Mouse (Mus musculus) hindbrain, embryonic 15.5 days (tissue): ENCODE data around the gene Mus81. TPM values are rescaled to one million over a fixed set of nuclear protein-coding genes. Genes with fewer than 3 reads are reported as not detected.

Experiments used
- ATAC-seq: fragments of 200-750 bp; cut with Nextera tagmentation; 2 replicates; pipeline ENCODE4 v1.8.0; 2017; ENCODE audit warnings: low read depth, moderate number of reproducible peaks, moderate TSS enrichment; ENCODE audit not compliant: low FRiP score
- H3K27ac ChIP-seq: fragments of 300-500 bp; sonication (generic); replicated peaks from 2 replicates; pipeline ENCODE4 v1.5.1; 2015; ENCODE audit warnings: mild to moderate bottlenecking, inconsistent platforms
- H3K27me3 ChIP-seq: fragments of 300-500 bp; sonication (generic); 2 replicates; pipeline ENCODE4 v1.6.1; 2015; ENCODE audit warnings: control low read depth, inconsistent platforms
- H3K36me3 ChIP-seq: fragments of 300-500 bp; sonication (generic); 2 replicates; pipeline ENCODE4 v1.6.1; 2015; ENCODE audit warnings: control low read depth, inconsistent platforms
- H3K4me1 ChIP-seq: fragments of 300-500 bp; sonication (generic); replicated peaks from 2 replicates; pipeline ENCODE4 v1.6.1; 2015; ENCODE audit warnings: control low read depth, inconsistent platforms
- H3K4me2 ChIP-seq: fragments of 300-500 bp; sonication (generic); 2 replicates; pipeline ENCODE4 v1.6.1; 2015; ENCODE audit warnings: moderate library complexity, mild to moderate bottlenecking, inconsistent platforms
- H3K4me3 ChIP-seq: fragments of 300-500 bp; sonication (generic); 2 replicates; pipeline ENCODE4 v1.5.1; 2015; ENCODE audit warnings: mild to moderate bottlenecking, inconsistent platforms
- H3K9ac ChIP-seq: fragments of 300-500 bp; sonication (generic); 2 replicates; pipeline ENCODE4 v1.6.1; 2015; ENCODE audit warnings: inconsistent platforms
- H3K9me3 ChIP-seq: fragments of 300-500 bp; sonication (generic); 2 replicates; pipeline ENCODE4 v1.6.1; 2016; ENCODE audit warnings: control low read depth, inconsistent platforms
- WGBS: fragments of 180-500 bp; shearing (Covaris S2); methylation state at CpG from one replicate; pipeline ENCODE4 v1.1.7; 2015; 5-methylcytosine and 5-hydroxymethylcytosine counted together
- polyA plus RNA-seq: library from polyadenylated mRNA; unstranded; fragments of >200 nt; fragmentation: Nextera tagmentation; extraction: Ambion mirVana; gene quantifications from 2 replicates; pipeline ENCODE4 v1.2.1, GENCODE M21; 2015

Mus81 gene
- polyA plus RNA-seq, 1 experiment from 2014 or later, result 49.2 TPM

- Histone ChIP-seq H3K4me1 (peaks cover 23% of the 10 kb centered on the region), H3K4me2 (no peak overlapping the region), H3K27ac (no peak overlapping the region), H3K36me3 (no peaks in the 10 kb centered on the region), H3K9me3 (no peaks in the 10 kb centered on the region), H3K9ac (no peak overlapping the region), H3K4me3 (no peak overlapping the region), H3K27me3 (peaks cover 64% of the 10 kb centered on the region)
- 92% methylated on average over 3 of the region's 3 CpGs for WGBS
- no peak for ATAC-seq
Observed at GRCm38 (mm10) chr19:5449673-5450072, 38.5 kb downstream of the Mus81 start.

GRCm38 (mm10) chr19:5448354-5449150 lies 39.6 kb downstream of the Mus81 start:
- WGBS, result 9% methylated on average over 36 of the region's 36 CpGs
- H3K4me1 ChIP-seq, result peaks cover 20% of the 10 kb centered on the region
- H3K36me3 ChIP-seq, result no peaks in the 10 kb centered on the region
- peak overlapping the region; percentile 63 for H3K4me3 ChIP-seq
- H3K9me3 ChIP-seq, result no peaks in the 10 kb centered on the region
- peaks cover 66% of the 10 kb centered on the region for H3K27me3 ChIP-seq
- H3K4me2 ChIP-seq, result peak overlapping the region; percentile 95
- H3K27ac ChIP-seq, result no peak overlapping the region
- 0 out of 2 replicates have a peak, but pooled peaks have one; percentile 12 for ATAC-seq
- H3K9ac ChIP-seq, result no peak overlapping the region

- H3K9me3 ChIP-seq, result no peaks in the 10 kb centered on the region
- H3K27ac ChIP-seq, result no peak within 1 kb of the TSS
- peaks cover 66% of the 10 kb centered on the region for H3K27me3 ChIP-seq
- peaks cover 20% of the 10 kb centered on the region for H3K4me1 ChIP-seq
- peak; percentile 78; the same call in 1 of the 2 replicates for ATAC-seq
- peak within 1 kb of the TSS; percentile 42 for H3K9ac ChIP-seq
- H3K36me3 ChIP-seq, result no peaks in the 10 kb centered on the region
- peak within 1 kb of the TSS; percentile 63 for H3K4me3 ChIP-seq
- peak within 1 kb of the TSS; percentile 95 for H3K4me2 ChIP-seq
- under 1% methylated on average over 70 of the region's 70 CpGs for WGBS
Observed at GRCm38 (mm10) chr19:5447515-5448353, 40.5 kb downstream of the Mus81 start, which contains the start of gene Fosl1. Fosl1 (plus strand) TSS chr19:5447547.

- H3K27me3 ChIP-seq, result peaks cover 59% of the 10 kb centered on the region
- ATAC-seq, result no peak
- H3K36me3 ChIP-seq, result no peaks in the 10 kb centered on the region
- no peaks in the 10 kb centered on the region for H3K9me3 ChIP-seq
- no peak overlapping the region for H3K27ac ChIP-seq
- no peak overlapping the region for H3K4me3 ChIP-seq
- H3K4me1 ChIP-seq, result peaks cover 20% of the 10 kb centered on the region
- H3K4me2 ChIP-seq, result no peak overlapping the region
- WGBS, result 88% methylated on average over 5 of the region's 5 CpGs
- H3K9ac ChIP-seq, result no peak overlapping the region
Observed at GRCm38 (mm10) chr19:5445747-5446146, 42.5 kb downstream of the Mus81 start.

GRCm38 (mm10) chr19:5444954-5445353 lies 43.2 kb downstream of the Mus81 start:
- WGBS, result 22% methylated on average over 7 of the region's 7 CpGs
- no peak overlapping the region for H3K9ac ChIP-seq
- H3K4me1 ChIP-seq, result peaks cover 20% of the 10 kb centered on the region
- no peak for ATAC-seq
- H3K9me3 ChIP-seq, result no peaks in the 10 kb centered on the region
- H3K4me3 ChIP-seq, result no peak overlapping the region
- peaks cover 51% of the 10 kb centered on the region for H3K27me3 ChIP-seq
- no peaks in the 10 kb centered on the region for H3K36me3 ChIP-seq
- H3K27ac ChIP-seq, result no peak overlapping the region
- H3K4me2 ChIP-seq, result no peak overlapping the region

- WGBS, result 69% methylated on average over 9 of the region's 9 CpGs
- no peak overlapping the region for H3K4me3 ChIP-seq
- H3K36me3 ChIP-seq, result no peaks in the 10 kb centered on the region
- H3K27me3 ChIP-seq, result peaks cover 46% of the 10 kb centered on the region
- no peak overlapping the region for H3K9ac ChIP-seq
- peaks cover 20% of the 10 kb centered on the region for H3K4me1 ChIP-seq
- no peak for ATAC-seq
- no peak overlapping the region for H3K4me2 ChIP-seq
- no peaks in the 10 kb centered on the region for H3K9me3 ChIP-seq
- H3K27ac ChIP-seq, result no peak overlapping the region
Observed at GRCm38 (mm10) chr19:5444371-5444908, 43.8 kb downstream of the Mus81 start.

- H3K27ac ChIP-seq, result peak overlapping the region; percentile 62; the same call in 1 of the 2 replicates
- peak overlapping the region; percentile 54 for H3K4me2 ChIP-seq
- H3K9me3 ChIP-seq, result no peaks in the 10 kb centered on the region
- H3K36me3 ChIP-seq, result no peaks in the 10 kb centered on the region
- no peak overlapping the region for H3K4me3 ChIP-seq
- 71% methylated on average over 7 of the region's 7 CpGs for WGBS
- ATAC-seq, result no peak
- H3K9ac ChIP-seq, result no peak overlapping the region
- 0 out of 2 replicates have a peak, but pooled peaks cover 5% of the 10 kb centered on the region for H3K27me3 ChIP-seq
- peaks cover 22% of the 10 kb centered on the region for H3K4me1 ChIP-seq
Observed at GRCm38 (mm10) chr19:5433951-5434350, 54.3 kb downstream of the Mus81 start.

GRCm38 (mm10) chr19:5432992-5433852 lies 55.0 kb downstream of the Mus81 start:
- H3K4me2 ChIP-seq, result peak overlapping the region; percentile 54
- 13% methylated on average over 16 of the region's 16 CpGs for WGBS
- H3K4me1 ChIP-seq, result peaks cover 22% of the 10 kb centered on the region
- no peak overlapping the region for H3K9ac ChIP-seq
- 0 out of 2 replicates have a peak, but pooled peaks cover 5% of the 10 kb centered on the region for H3K27me3 ChIP-seq
- peak; percentile 58; the same call in 1 of the 2 replicates for ATAC-seq
- H3K36me3 ChIP-seq, result no peaks in the 10 kb centered on the region
- 0 out of 2 replicates have a peak overlapping the region, but pooled peaks have one; percentile 6 for H3K4me3 ChIP-seq
- peak overlapping the region; percentile 62; the same call in 1 of the 2 replicates for H3K27ac ChIP-seq
- no peaks in the 10 kb centered on the region for H3K9me3 ChIP-seq

Other genes with a start within 250 kb of the Mus81 start
- 47.4 and 58.3 TPM in 2 replicates for gene Pacs1, start 215.3 kb downstream of the Mus81 start, polyA plus RNA-seq
- gene Sf3b2, start 192.9 kb downstream of the Mus81 start, polyA plus RNA-seq, result 312 and 338 TPM in 2 replicates
- 40.4 and 48.8 TPM in 2 replicates for gene Gal3st3, start 190.1 kb downstream of the Mus81 start, polyA plus RNA-seq
- gene Catsper1, start 152.7 kb downstream of the Mus81 start, polyA plus RNA-seq, result not detected in 2 replicates
- 8.5 and 9.5 TPM in 2 replicates for gene Cst6, start 138.8 kb downstream of the Mus81 start, polyA plus RNA-seq
- 40.7 and 43.3 TPM in 2 replicates for gene Eif1ad, start 121.7 kb downstream of the Mus81 start, polyA plus RNA-seq
- 319 and 333 TPM in 2 replicates for gene Banf1, start 121.2 kb downstream of the Mus81 start, polyA plus RNA-seq
- gene Sart1, start 99.7 kb downstream of the Mus81 start, polyA plus RNA-seq, result 68.2 and 77.1 TPM in 2 replicates
- not detected in 2 replicates for gene Tsga10ip, start 85.9 kb downstream of the Mus81 start, polyA plus RNA-seq
- 301 and 311 TPM in 2 replicates for gene Drap1, start 63.4 kb downstream of the Mus81 start, polyA plus RNA-seq
- gene AI837181, start 63.3 kb downstream of the Mus81 start, polyA plus RNA-seq, result 74.9 and 82.4 TPM in 2 replicates
- gene Fosl1, start 40.9 kb downstream of the Mus81 start, polyA plus RNA-seq, result not detected in 2 replicates
- 12.8 and 14.0 TPM in 2 replicates for gene Ccdc85b, start 30.5 kb downstream of the Mus81 start, polyA plus RNA-seq
- 147 and 160 TPM in 2 replicates for gene Fibp, start 27.8 kb downstream of the Mus81 start, polyA plus RNA-seq
- 4.3 and 5.7 TPM in 2 replicates for gene Ctsw, start 19.9 kb downstream of the Mus81 start, polyA plus RNA-seq
- 38.9 and 44.9 TPM in 2 replicates for gene Efemp2, start 14.4 kb downstream of the Mus81 start, polyA plus RNA-seq
- 3,340 and 3,538 TPM in 2 replicates for gene Cfl1, start 2.1 kb upstream of the Mus81 start, polyA plus RNA-seq
- 0.26 and 0.44 TPM in 2 replicates for gene 1700020D05Rik, start 15.4 kb upstream of the Mus81 start, polyA plus RNA-seq
- gene Snx32, start 22.1 kb upstream of the Mus81 start, polyA plus RNA-seq, result 94.6 and 99.8 TPM in 2 replicates
- 0.08 TPM in 1 of 2 replicates, not detected in the other for gene Ovol1, start 72.2 kb upstream of the Mus81 start, polyA plus RNA-seq
- gene Ap5b1, start 79.6 kb upstream of the Mus81 start, polyA plus RNA-seq, result 3.1 and 3.7 TPM in 2 replicates
- gene Rnaseh2c, start 113.5 kb upstream of the Mus81 start, polyA plus RNA-seq, result 66.6 and 67.4 TPM in 2 replicates
- 67.2 and 69.2 TPM in 2 replicates for gene Kat5, start 121.8 kb upstream of the Mus81 start, polyA plus RNA-seq
- gene Rela, start 149.1 kb upstream of the Mus81 start, polyA plus RNA-seq, result 34.4 and 37.8 TPM in 2 replicates
- gene Sipa1, start 175.3 kb upstream of the Mus81 start, polyA plus RNA-seq, result 17.1 and 20.1 TPM in 2 replicates
- gene Map3k11, start 200.3 kb upstream of the Mus81 start, polyA plus RNA-seq, result 12.3 and 13.4 TPM in 2 replicates
- gene Pcnx3, start 200.5 kb upstream of the Mus81 start, polyA plus RNA-seq, result 23.9 and 26.7 TPM in 2 replicates
- gene Kcnk7, start 216.0 kb upstream of the Mus81 start, polyA plus RNA-seq, result 0.14 and 0.30 TPM in 2 replicates
- 15.5 and 19.7 TPM in 2 replicates for gene Ehbp1l1, start 237.9 kb upstream of the Mus81 start, polyA plus RNA-seq
- 139 and 149 TPM in 2 replicates for gene Fam89b, start 241.3 kb upstream of the Mus81 start, polyA plus RNA-seq